Mouse (Mus musculus): ENCODE data around the gene Crybb3.

The Crybb3 gene

GRCm38 (mm10) chr5:113081439-113081838, at the start of gene Crybb3:
Gene Crybb3, minus strand, starts transcription at chr5:113081584.
- DNase-seq (ENCODE audit: low read depth, low spot score): no peak
- no peaks in the 10 kb centered on the region for H3K27me3 ChIP-seq (ENCODE audit: control insufficient read depth, insufficient read depth, low read length, poor library complexity, severe bottlenecking)
- no peaks in the 10 kb centered on the region for H3K36me3 ChIP-seq (ENCODE audit: control insufficient read depth, insufficient read depth, low read length, poor library complexity, severe bottlenecking)

GRCm38 (mm10) chr5:113128426-113128825, 47.0 kb upstream of the Crybb3 start:
- no peak for DNase-seq (ENCODE audit: low read depth, low spot score)
- Histone ChIP-seq H3K27me3 (ENCODE audit: control insufficient read depth, insufficient read depth, low read length, poor library complexity, severe bottlenecking) (no peaks in the 10 kb centered on the region), H3K36me3 (ENCODE audit: control insufficient read depth, insufficient read depth, low read length, poor library complexity, severe bottlenecking) (no peaks in the 10 kb centered on the region)

- Histone ChIP-seq H3K27me3 (ENCODE audit: control insufficient read depth, insufficient read depth, low read length, poor library complexity, severe bottlenecking) (no peaks in the 10 kb centered on the region), H3K36me3 (ENCODE audit: control insufficient read depth, insufficient read depth, low read length, poor library complexity, severe bottlenecking) (no peaks in the 10 kb centered on the region)
- DNase-seq (ENCODE audit: low read depth, low spot score): no peak
Observed at GRCm38 (mm10) chr5:113126476-113126875, 45.1 kb upstream of the Crybb3 start.

GRCm38 (mm10) chr5:113123693-113124092, 42.3 kb upstream of the Crybb3 start:
- H3K36me3 ChIP-seq (ENCODE audit: control insufficient read depth, insufficient read depth, low read length, poor library complexity, severe bottlenecking): no peaks in the 10 kb centered on the region
- no peak for DNase-seq (ENCODE audit: low read depth, low spot score)
- H3K27me3 ChIP-seq (ENCODE audit: control insufficient read depth, insufficient read depth, low read length, poor library complexity, severe bottlenecking): no peaks in the 10 kb centered on the region

- no peak for DNase-seq (ENCODE audit: low read depth, low spot score)
- no peaks in the 10 kb centered on the region for H3K36me3 ChIP-seq (ENCODE audit: control insufficient read depth, insufficient read depth, low read length, poor library complexity, severe bottlenecking)
- H3K27me3 ChIP-seq (ENCODE audit: control insufficient read depth, insufficient read depth, low read length, poor library complexity, severe bottlenecking): no peaks in the 10 kb centered on the region
Observed at GRCm38 (mm10) chr5:113122326-113123054, 41.1 kb upstream of the Crybb3 start.

- H3K36me3 ChIP-seq (ENCODE audit: control insufficient read depth, insufficient read depth, low read length, poor library complexity, severe bottlenecking): no peaks in the 10 kb centered on the region
- H3K27me3 ChIP-seq (ENCODE audit: control insufficient read depth, insufficient read depth, low read length, poor library complexity, severe bottlenecking): no peaks in the 10 kb centered on the region
- DNase-seq (ENCODE audit: low read depth, low spot score): no peak
Observed at GRCm38 (mm10) chr5:113121591-113121875, 40.1 kb upstream of the Crybb3 start.

GRCm38 (mm10) chr5:113120741-113121590, 39.6 kb upstream of the Crybb3 start:
- DNase-seq (ENCODE audit: low read depth, low spot score): no peak
- H3K27me3 ChIP-seq (ENCODE audit: control insufficient read depth, insufficient read depth, low read length, poor library complexity, severe bottlenecking): no peaks in the 10 kb centered on the region
- H3K36me3 ChIP-seq (ENCODE audit: control insufficient read depth, insufficient read depth, low read length, poor library complexity, severe bottlenecking): no peaks in the 10 kb centered on the region

GRCm38 (mm10) chr5:113119861-113120465, 38.6 kb upstream of the Crybb3 start:
- no peaks in the 10 kb centered on the region for H3K27me3 ChIP-seq (ENCODE audit: control insufficient read depth, insufficient read depth, low read length, poor library complexity, severe bottlenecking)
- no peaks in the 10 kb centered on the region for H3K36me3 ChIP-seq (ENCODE audit: control insufficient read depth, insufficient read depth, low read length, poor library complexity, severe bottlenecking)
- DNase-seq (ENCODE audit: low read depth, low spot score): no peak

- Histone ChIP-seq H3K27me3 (ENCODE audit: control insufficient read depth, insufficient read depth, low read length, poor library complexity, severe bottlenecking) (no peaks in the 10 kb centered on the region), H3K36me3 (ENCODE audit: control insufficient read depth, insufficient read depth, low read length, poor library complexity, severe bottlenecking) (no peaks in the 10 kb centered on the region)
- DNase-seq (ENCODE audit: low read depth, low spot score): no peak
Observed at GRCm38 (mm10) chr5:113119291-113119690, 37.9 kb upstream of the Crybb3 start.

GRCm38 (mm10) chr5:113118695-113119094, 37.3 kb upstream of the Crybb3 start:
- no peaks in the 10 kb centered on the region for H3K27me3 ChIP-seq (ENCODE audit: control insufficient read depth, insufficient read depth, low read length, poor library complexity, severe bottlenecking)
- DNase-seq (ENCODE audit: low read depth, low spot score): peak; percentile 47
- H3K36me3 ChIP-seq (ENCODE audit: control insufficient read depth, insufficient read depth, low read length, poor library complexity, severe bottlenecking): no peaks in the 10 kb centered on the region

- Histone ChIP-seq H3K36me3 (ENCODE audit: control insufficient read depth, insufficient read depth, low read length, poor library complexity, severe bottlenecking) (no peaks in the 10 kb centered on the region), H3K27me3 (ENCODE audit: control insufficient read depth, insufficient read depth, low read length, poor library complexity, severe bottlenecking) (no peaks in the 10 kb centered on the region)
- DNase-seq (ENCODE audit: low read depth, low spot score): no peak
Observed at GRCm38 (mm10) chr5:113117361-113117760, 36.0 kb upstream of the Crybb3 start.

GRCm38 (mm10) chr5:113115896-113116295, 34.5 kb upstream of the Crybb3 start:
- no peaks in the 10 kb centered on the region for H3K27me3 ChIP-seq (ENCODE audit: control insufficient read depth, insufficient read depth, low read length, poor library complexity, severe bottlenecking)
- no peaks in the 10 kb centered on the region for H3K36me3 ChIP-seq (ENCODE audit: control insufficient read depth, insufficient read depth, low read length, poor library complexity, severe bottlenecking)
- no peak for DNase-seq (ENCODE audit: low read depth, low spot score)

- no peaks in the 10 kb centered on the region for H3K36me3 ChIP-seq (ENCODE audit: control insufficient read depth, insufficient read depth, low read length, poor library complexity, severe bottlenecking)
- peak; percentile 55 for DNase-seq (ENCODE audit: low read depth, low spot score)
- no peaks in the 10 kb centered on the region for H3K27me3 ChIP-seq (ENCODE audit: control insufficient read depth, insufficient read depth, low read length, poor library complexity, severe bottlenecking)
Observed at GRCm38 (mm10) chr5:113114264-113115225, 33.2 kb upstream of the Crybb3 start.

- H3K27me3 ChIP-seq (ENCODE audit: control insufficient read depth, insufficient read depth, low read length, poor library complexity, severe bottlenecking): no peaks in the 10 kb centered on the region
- H3K36me3 ChIP-seq (ENCODE audit: control insufficient read depth, insufficient read depth, low read length, poor library complexity, severe bottlenecking): no peaks in the 10 kb centered on the region
- no peak for DNase-seq (ENCODE audit: low read depth, low spot score)
Observed at GRCm38 (mm10) chr5:113113120-113113519, 31.7 kb upstream of the Crybb3 start.
